Mouse (Mus musculus) retina, postnatal 7 days (tissue): ENCODE data around the gene Alpk3.

Experiments used
- DNase-seq: peaks from one replicate; pipeline ENCODE4 v3.0.0-alpha.2; 2012; ENCODE audit warnings: low read depth, low spot score

The Alpk3 gene

DNA sequence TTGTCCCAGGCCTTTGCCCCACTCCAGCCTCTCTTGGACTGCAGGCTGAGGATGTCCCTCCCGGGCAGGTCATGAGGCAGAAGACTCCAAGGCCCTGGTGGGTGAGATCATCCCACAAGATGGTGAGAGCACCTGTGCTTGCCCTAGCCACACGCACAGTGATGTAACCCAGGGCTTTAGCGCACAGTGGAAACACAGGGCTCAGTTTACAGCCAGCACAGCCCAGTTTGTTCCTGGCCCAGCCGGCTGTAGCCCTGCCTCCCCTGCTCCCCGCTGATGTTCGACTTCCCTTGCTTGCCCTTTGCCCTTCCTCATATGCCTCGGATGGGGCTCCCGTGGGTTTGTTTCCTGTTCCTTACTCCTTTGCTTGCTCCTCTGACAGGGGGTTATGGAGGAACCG is 17.1 kb downstream of the Alpk3 start:
- no peak for DNase-seq

DNA sequence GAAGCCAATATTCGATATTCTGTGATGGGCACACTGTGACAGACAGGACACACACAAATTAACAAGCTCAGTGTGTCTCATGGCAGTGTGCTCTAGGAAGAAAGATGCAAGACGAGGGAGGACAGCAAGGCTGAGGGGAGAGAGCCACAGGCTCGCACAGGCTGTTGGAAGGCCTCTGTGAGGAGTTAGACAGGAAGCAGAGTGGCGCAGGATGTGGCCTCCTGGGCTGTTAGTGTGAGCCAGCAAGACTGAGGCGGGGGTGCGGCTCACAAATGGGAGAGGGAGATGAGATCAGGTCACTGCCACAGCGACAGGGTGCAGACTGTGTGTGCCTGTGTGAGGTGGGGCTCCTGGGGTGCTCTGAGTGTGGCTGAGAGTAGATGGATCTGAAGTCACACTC is 17.9 kb downstream of the Alpk3 start:
- no peak for DNase-seq

DNA sequence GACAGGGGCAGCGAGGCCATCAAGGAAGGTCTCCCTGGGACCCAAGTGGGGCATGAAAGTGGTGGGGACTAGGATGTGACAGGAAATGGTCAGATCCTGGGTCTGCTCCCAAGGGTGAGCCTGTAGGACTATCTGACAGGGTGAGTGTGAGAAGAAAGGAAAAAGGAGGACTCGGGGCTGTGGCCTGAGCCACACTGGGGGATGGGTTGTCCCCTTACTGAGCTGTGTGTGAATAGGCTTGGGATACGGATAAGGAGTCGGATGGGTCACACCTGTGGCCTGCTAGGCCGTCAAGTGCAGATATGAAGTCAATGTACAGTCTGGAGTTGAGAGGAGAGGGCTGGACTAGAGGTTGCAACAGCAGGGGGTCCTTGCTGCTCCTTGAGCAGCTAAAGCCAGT is 18.3 kb downstream of the Alpk3 start:
- no peak for DNase-seq

DNA sequence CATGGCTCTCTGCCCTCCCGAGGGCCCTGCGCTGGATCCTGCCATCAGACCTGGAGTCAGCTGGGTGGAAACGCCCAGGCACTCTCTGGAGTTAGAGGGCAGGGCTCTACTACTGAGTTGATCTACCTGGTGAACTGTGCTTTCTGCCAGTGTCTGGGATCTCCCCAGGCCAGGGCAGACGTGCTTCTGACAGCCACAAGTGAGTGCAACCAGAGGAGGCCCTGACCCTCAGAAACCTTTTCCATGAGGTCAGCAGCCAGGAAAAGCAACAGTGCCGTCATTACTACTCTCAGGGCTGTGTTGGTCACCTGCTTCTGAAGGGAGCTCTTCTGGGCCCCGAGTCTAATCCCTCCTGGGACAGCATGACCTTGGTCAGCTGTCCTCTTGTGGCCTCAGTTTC is 19.6 kb downstream of the Alpk3 start:
- no peak for DNase-seq

DNA sequence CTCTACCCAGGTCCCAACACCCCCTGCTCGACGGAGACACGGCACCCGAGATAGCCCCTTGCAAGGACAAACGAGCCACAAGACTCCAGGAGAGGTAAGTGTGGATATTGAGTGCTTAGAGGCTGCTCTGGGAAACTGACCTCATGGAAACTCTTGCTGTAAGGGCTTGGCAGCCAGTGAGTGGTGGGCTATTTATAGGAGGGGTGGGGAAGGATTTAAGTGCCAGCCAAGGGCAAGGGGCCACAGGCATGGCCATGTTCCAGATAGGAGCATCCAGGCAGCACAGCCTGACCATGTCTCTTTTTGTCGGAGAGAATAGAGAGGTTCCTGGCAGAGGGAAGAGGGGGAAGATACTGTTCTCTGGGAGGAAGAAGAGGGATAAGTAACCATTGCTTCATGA is 21.3 kb downstream of the Alpk3 start:
- no peak for DNase-seq

DNA sequence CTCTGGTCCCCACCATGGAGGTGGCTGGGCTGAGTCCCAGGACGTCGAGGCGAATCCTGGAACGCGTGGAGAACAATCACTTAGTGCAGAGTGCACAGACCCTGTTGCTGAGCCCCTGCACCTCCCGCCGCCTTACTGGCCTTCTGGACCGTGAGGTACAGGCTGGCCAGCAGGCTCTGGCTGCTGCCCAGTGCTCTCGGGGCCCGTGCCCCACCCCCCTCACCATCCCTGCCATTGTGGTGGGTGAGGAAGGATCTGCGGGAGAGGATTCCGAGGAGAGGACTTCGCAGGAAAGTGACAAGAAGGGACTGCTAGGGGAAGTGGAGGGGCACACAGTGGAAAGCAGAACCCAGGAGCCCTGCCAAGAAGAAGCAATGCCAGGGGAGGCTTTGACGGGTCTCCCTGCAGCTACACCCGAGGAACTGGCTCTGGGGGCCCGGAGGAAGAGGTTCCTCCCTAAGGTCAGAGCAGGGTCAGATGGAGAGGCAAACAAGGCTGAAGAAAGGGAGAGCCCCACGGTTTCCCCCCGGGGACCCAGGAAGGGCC is 36.1 kb downstream of the Alpk3 start:
- DNase-seq: no peak

DNA sequence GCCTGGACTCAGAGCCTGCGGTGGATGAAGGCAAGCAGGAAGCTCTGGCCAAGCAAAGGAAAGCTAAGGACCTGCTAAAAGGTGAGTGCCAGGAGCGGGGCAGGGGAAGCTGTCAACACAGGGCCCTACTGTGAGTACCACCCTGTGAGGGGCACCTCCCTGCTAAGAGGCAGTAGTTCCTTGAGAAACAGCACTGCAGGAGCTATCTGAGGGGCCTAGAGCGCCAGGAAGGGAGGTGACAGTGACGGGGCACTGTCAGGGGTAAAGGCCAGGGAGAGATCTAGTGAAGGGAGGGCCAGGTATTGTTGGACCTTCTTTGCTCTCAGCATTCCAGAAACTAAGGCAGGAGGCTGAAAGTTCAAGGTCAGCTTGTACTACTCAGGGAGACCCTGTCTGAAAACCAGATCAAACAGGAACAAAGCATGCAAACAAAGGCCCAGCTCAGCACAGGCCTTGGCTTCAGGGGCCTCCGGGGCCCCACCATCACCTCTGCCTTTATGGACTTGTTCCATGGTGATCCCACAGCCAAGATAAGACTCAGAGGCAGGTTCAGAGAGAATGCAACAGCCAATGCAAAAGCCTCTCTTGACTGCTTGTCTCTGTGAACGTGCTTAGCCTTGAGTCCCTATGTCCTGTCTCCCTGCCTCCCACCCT is 36.8 kb downstream of the Alpk3 start:
- DNase-seq: no peak

DNA sequence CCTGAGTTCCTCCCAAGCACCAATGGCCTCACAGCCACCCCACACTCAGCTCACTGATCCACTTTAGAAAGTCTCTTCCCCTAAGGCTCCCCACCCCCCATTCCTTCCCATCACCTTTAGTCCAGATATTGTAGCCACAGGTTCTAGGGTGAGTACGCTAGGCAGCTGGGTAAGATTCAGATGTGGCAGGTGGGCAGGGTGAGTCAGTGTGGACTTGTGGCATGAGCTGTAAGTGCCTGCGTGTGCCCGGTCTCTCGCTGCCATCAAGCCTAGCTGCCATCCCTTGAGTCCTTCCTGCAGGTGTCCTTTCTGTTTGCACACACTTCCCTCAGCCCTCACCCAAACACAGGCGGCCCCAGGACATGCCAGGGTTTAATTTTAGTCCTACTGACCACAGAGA is 42.9 kb downstream of the Alpk3 start:
- DNase-seq: no peak

DNA sequence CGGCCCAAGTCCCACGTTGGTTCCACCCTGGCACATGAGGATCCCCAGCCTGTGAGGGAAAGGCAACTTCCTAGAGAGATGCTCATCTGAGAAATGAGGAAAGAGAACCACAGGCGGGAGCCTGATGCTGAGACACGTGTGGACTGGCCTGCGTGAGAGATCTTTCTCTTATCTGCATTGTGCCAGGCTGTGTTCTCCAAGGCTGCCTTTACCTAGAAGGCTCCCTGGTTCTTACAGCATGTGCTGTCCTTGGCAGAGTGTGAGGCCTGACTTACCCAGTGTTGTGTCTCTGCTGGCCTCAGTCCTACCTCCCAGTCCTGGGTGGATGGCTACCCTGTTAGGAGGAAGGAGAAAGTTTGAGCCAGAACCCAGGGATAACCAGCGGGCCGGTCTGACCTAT is 45.5 kb downstream of the Alpk3 start:
- DNase-seq: no peak

DNA sequence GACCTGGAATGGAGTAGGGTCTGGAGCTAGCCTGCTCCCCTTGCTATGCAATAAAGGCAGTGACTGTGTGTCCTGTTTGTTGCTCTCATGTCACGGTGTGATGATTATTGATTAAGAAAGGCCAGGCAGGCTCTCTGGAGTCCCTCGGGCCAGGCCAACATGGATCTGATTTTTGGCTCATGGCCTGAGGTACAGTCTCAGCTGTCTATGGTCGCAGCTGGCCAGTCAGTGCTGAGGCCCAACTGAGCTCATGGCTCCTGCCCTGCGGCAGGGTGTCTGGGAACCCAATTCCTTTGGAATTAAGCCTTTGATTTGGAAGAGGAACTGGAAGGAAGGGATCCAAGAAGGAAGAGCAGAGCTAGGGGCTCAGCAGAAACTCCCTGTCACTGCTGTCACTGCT is 48.1 kb downstream of the Alpk3 start:
- DNase-seq: no peak

DNA sequence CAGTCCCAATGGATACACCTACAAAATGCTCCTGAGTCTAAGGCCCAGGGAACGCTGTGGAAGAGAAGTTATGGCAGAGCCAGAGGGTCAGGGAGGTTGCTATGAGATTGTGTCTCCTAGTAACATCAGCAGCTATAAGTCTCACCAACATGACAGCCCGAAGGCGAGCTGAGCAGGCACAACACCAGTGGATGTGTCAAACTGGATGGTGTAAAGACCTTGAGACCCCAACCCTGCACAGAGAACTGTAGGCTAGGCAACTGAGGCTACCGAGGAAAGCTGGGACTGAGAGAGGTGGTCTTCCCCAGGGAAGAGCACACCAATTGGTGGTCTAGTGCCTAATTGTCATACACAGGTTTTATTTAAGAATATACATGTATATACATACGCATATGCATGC is 50.8 kb downstream of the Alpk3 start:
- no peak for DNase-seq

DNA sequence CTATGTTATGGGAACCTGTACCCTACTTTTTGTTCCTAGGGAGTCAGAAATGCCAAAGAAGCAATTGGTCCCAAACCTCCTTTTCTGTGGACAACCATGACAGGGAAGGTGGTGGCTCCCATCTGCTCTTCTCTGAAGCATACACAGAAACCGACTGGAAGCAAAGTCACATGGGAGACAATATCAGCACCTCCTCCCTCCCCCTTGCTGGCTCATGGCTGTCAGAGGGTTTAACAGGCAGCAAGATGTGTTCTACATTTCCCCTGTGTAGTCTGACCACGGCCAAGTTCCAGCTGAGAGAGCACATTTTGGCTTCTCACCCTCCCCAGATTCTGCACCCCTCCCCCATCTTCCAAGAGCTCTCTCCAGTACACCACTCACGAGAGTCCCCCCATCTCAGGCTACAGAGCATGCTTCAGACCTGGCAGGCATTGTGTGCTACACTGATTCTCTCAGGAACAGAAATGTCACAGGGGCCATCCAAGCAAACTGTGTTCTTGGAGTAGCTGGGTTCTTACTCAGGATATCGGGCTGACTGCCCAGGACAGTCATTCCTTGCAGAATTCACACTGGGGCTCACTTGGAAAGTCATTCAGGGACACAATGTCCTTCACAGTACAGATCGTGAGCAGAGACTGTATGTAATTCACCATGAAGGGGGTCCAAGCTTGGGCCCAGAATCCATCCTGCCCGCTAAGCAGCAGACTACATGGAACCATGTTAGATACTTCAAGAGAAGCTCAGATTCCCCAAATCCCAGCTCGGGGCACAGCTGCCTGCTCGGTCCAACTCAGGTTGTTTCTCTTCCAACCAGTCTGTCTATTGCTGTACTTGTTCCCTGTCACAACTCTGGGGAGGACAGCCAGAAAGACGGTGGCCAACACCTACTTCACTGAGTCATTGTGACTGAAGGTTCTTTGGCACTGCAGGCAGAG is 52.6 kb downstream of the Alpk3 start:
- no peak for DNase-seq

DNA sequence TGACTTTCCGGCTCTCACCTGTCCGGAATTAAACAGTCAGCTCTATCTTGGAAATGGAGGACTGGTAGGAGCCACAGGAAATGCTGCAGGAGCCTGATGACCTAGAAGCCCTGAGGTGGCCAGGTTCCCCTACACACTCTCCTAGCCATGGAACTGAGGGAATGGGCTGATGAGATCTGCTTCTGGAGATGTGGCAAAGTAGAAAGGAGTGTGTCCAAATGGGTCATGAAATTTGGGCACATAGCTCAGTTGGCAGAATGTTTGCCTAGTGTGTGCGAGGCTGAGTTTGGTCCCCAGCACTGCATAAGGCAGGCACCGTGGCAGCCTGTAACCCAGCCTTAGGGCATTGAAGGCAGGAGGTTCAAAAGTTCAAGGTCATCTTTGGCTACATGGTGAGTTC is 53.4 kb downstream of the Alpk3 start:
- no peak for DNase-seq

DNA sequence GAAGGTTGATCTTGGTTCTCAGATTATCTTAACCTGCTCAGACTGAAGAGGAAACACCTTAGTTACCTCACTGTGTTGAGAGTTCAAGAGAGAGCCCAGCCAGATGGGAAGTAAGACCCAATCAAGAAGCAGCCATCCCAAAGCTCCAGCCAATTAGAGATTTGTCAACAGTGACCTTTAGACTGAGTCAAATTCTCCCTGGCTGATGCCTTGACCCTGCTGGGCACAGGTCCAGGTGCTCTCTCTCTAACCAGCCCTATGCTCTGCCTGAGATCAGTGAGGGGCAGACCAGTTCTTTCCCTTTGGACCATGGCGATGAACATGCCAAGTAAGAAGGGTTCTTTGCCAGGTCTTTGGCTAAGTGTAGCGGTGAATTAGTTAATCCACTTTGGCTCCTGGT is 54.3 kb downstream of the Alpk3 start:
- no peak for DNase-seq

DNA sequence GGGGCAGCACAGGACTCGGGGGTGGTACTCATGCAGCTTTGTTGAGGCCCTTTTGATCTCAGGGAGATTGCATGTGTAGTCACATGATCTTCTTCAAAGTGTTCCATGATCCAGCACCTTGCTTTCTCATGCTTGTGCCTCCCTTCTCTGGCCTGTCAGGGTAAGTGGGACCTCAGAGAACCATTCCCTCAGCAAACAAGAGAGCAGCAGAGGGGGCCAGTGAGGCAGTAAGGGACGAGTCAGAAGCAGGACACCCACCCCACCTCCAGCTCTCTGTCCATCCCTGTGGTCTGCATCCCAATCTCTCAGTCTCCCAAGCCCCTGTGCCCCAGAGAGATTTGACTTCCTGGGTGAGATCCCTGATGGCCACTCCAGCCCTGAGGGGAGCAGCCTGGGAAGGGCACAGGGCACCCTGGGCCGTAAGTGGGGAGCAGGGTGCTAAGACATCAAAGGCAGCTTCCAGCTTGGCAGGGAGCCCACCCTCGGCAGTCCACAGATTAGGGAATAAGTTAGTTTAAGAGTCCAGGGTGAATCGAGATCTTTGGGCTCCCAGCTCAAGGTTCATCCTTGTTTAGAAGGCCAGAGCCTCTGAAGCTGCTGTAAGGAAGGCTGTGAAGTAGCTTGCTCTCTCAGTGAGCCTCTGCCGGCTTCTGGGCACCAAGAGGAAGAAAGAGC is 55.4 kb downstream of the Alpk3 start:
- DNase-seq: no peak

DNA sequence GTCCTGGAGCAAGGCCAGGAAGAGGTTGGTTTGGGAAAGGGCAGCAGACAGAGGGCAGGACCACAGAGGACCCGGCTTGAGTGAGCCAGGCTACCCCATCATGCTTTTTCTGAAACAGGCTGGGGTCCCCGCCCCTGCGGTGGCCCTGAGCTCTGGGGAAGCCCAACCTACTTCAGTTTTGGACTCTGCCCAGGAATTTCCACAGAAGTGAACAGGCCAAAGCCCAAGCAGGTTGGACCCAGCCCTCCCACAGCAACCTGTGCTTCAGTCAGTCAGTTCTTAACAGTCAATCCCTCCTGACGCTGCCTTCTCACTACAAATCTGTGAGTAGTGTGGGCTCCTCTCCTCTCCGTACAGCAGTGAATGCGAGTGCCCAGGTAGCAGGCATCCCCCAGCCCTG is 57.2 kb downstream of the Alpk3 start, which contains the start of gene Slc28a1:
Gene Slc28a1 (plus strand): TSS at position 245 of the 400 bp plus-strand sequence.
- DNase-seq: no peak

DNA sequence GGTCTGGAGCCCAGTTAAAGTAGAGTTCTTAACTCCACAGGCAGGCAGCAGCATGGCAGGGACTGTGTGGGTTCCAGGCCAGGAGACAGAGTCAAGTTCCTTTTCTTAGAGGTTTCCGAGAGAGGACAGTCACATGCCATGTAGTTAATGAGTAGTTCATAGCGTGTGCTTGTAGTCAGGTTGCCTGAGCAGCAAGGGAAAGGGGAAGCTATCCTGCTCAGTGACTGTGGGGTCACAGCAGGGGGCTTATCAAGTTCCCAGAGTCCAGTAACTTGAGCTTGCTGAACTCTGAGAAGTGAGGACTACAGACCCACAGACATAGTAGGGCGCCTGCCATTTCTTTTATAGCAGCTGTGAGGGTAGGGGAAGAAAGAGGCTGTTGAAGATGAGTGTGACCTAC is 63.7 kb downstream of the Alpk3 start:
- no peak for DNase-seq

DNA sequence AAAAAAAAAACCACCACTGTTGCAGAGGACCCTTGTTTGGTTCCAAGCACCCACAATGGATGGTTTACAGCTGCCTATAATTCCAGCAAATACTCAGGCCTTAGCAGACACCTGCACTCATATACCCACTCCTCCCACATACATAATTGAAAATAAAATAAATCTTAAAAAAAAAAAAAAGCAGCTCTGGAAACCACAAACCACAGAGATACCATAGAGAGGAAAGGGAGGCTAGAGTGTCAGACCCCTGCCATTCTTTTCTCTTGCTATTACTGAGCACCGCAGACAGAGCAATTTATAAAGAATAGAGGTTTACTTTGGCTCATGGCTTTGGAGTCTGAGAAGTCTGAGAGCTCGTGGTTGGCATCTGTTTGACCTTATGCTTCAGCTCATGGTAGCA is 65.4 kb downstream of the Alpk3 start:
- DNase-seq: no peak

DNA sequence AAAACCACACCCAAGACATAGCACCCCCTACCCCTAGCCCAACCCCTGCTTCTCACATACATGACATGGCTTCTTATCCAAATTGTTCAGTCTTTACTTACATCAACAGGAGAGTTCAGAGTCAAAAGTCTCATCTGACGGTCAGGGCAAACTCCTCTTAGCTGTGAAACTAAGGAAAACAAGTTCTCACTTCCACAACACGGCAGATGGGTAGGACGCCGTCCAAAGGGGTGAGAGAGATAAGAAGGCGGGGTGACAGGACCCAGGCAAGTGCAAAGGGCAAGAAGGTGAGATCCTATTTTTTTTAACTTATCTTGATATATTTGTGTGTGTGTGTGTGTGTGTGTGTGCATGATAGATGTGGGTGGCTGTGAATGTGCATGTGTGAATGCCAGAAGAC is 66.2 kb downstream of the Alpk3 start:
- no peak for DNase-seq

DNA sequence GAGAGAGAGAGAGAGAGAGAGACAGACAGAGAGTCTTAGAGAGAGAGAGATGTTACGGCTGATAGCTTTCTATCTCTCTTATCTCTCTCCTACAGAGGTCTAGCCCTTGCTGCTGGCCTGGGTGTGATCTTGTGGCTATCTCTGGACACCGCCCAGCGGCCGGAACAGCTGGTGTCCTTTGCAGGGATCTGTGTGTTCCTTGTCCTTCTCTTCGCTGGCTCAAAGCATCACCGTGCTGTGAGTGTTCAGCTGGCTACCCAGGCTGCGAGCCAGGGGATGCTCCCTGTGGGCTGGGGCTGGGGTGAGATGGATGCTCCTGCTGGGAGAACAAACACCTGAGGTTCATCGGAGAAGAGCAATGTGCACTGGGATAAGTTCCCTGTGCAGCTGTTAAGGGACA is 67.4 kb downstream of the Alpk3 start:
- DNase-seq: no peak

DNA sequence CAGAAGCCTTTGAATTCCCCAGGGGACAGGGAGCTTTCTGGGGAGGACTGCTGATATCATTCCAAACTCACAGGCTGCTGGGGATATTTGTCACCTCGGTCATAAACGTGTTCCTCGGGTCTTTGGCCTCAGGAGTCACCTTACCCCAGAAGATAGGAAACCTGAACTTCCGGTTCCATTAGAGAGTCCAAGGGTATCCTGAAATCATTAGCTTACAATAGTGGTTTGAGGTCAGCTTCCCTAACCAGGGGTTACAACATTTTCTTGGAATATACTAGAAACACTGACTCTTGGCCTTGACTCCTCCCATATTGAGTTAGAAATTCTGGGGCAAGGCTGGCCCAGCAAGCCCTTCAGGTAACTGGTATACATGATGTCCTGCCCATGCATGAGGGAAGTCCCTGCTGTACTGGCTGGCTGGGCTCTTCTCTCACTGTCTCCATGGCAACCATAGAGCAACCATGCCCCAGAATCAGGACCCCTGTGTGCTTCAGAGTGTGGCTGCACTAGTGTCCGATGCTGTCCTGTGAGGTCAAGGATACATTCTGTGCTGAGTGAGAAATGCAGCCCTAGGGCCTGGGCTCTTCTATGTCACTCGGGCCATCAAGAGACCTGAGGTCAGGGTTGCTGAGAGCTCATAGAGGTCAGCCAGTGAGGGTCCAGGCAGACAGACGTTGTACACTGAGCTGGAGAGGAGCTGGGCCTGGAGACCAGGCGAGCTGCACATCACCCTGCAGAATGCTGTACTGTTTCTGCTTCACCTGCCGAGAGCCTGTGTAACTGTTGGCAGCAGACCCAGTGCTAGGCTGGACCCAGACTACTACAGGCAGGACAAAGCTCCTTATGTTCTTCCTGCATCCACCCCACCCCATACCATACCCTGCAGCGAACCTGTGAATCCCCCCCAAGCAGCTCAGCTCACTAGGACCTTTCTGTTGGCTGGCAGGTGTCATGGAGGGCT is 68.1 kb downstream of the Alpk3 start:
- no peak for DNase-seq
